Mouse (Mus musculus): ENCODE measurements at regions not wholly inside any gene's neighbourhood (a gene's known extent, or its start where the extent isn't known, plus 50 kb on each side); places are given as distances from the start of the nearest gene placed in this dataset.
A peak's percentile ranks its signal among the peaks of the same experiment; 100 is the strongest.

- DNase-seq (ENCODE audit: low spot score), result no peak
Measured at GRCm38 (mm10) chr4:125266212-125266611, 138.6 kb upstream of the Zc3h12a start.

- peak; percentile 76 for DNase-seq (ENCODE audit: low spot score)
Measured at GRCm38 (mm10) chr4:125265575-125265974, 137.9 kb upstream of the Zc3h12a start.

- no peak for DNase-seq (ENCODE audit: low spot score)
Measured at GRCm38 (mm10) chr4:125265065-125265464, 137.4 kb upstream of the Zc3h12a start.

- DNase-seq (ENCODE audit: low spot score), result no peak
Measured at GRCm38 (mm10) chr4:125261547-125261946, 133.9 kb upstream of the Zc3h12a start.

GRCm38 (mm10) chr4:125259306-125259705 lies 131.7 kb upstream of the Zc3h12a start:
- no peak for DNase-seq (ENCODE audit: low spot score)

GRCm38 (mm10) chr4:125257916-125258315 lies 130.3 kb upstream of the Zc3h12a start:
- no peak for DNase-seq (ENCODE audit: low spot score)

- DNase-seq (ENCODE audit: low spot score), result no peak
Measured at GRCm38 (mm10) chr4:125253161-125253560, 125.5 kb upstream of the Zc3h12a start.

- DNase-seq (ENCODE audit: low spot score), result no peak
Measured at GRCm38 (mm10) chr4:125252228-125252627, 124.6 kb upstream of the Zc3h12a start.

- no peak for DNase-seq (ENCODE audit: low spot score)
Measured at GRCm38 (mm10) chr4:125249061-125249460, 121.4 kb upstream of the Zc3h12a start.

GRCm38 (mm10) chr4:125246171-125246570 lies 118.5 kb upstream of the Zc3h12a start:
- DNase-seq (ENCODE audit: low spot score), result no peak

GRCm38 (mm10) chr4:125242512-125242911 lies 114.9 kb upstream of the Zc3h12a start:
- no peak for DNase-seq (ENCODE audit: low spot score)

- no peak for DNase-seq (ENCODE audit: low spot score)
Measured at GRCm38 (mm10) chr4:125241577-125242262, 114.1 kb upstream of the Zc3h12a start.

GRCm38 (mm10) chr4:125231711-125232260 lies 104.1 kb upstream of the Zc3h12a start:
- peak; percentile 76 for DNase-seq (ENCODE audit: low spot score)

- DNase-seq (ENCODE audit: low spot score), result no peak
Measured at GRCm38 (mm10) chr4:125227194-125227593, 99.6 kb upstream of the Zc3h12a start.

- no peak for DNase-seq (ENCODE audit: low spot score)
Measured at GRCm38 (mm10) chr4:125222922-125223321, 95.3 kb upstream of the Zc3h12a start.

- DNase-seq (ENCODE audit: low spot score), result peak; percentile 55
Measured at GRCm38 (mm10) chr4:125220314-125220713, 92.7 kb upstream of the Zc3h12a start.

GRCm38 (mm10) chr4:125219209-125219608 lies 91.6 kb upstream of the Zc3h12a start:
- no peak for DNase-seq (ENCODE audit: low spot score)

GRCm38 (mm10) chr4:125214306-125214705 lies 86.7 kb upstream of the Zc3h12a start:
- no peak for DNase-seq (ENCODE audit: low spot score)

- DNase-seq (ENCODE audit: low spot score), result no peak
Measured at GRCm38 (mm10) chr4:125212176-125212530, 84.5 kb upstream of the Zc3h12a start.

- no peak for DNase-seq (ENCODE audit: low spot score)
Measured at GRCm38 (mm10) chr4:125211459-125212175, 84.0 kb upstream of the Zc3h12a start.

GRCm38 (mm10) chr4:125210719-125211118 lies 83.1 kb upstream of the Zc3h12a start:
- no peak for DNase-seq (ENCODE audit: low spot score)

- no peak for DNase-seq (ENCODE audit: low spot score)
Measured at GRCm38 (mm10) chr4:125208136-125208915, 80.7 kb upstream of the Zc3h12a start.

GRCm38 (mm10) chr4:125203521-125203920 lies 75.9 kb upstream of the Zc3h12a start:
- no peak for DNase-seq (ENCODE audit: low spot score)
